Mouse (Mus musculus) T-cell, adult 66 days (primary cell): ENCODE measurements around the gene Gk. TPM values are rescaled to one million over a fixed set of nuclear protein-coding genes. Genes with fewer than 3 reads are reported as not detected.

Experiments
- total RNA-seq, 2 experiments: library from RNA; stranded (reverse); gene quantifications; 3 replicates in 1 of 2; 4 replicates in 1 of 2; pipeline ENCODE4 v1.2.4; 2023

Gk gene
- 1 to 10 TPM; 8.0 TPM for total RNA-seq

GRCm38 (mm10) chrX:85776544-85777087, at the start of gene Gk:
TSS of gene Gk (minus strand) at chrX:85776819.

Other genes starting within 250 kb of the Gk start
- gene Tab3, start 202.8 kb downstream of the Gk start, total RNA-seq: 10 to 100 TPM; 17.0 to 19.9 TPM
- gene 5430427O19Rik, start 93.5 kb upstream of the Gk start, total RNA-seq: 1 to 10 TPM in 1 of 2 experiments, under 1 TPM in 1; 0.47 to 1.3 TPM